Mouse (Mus musculus) gonadal fat pad, adult 2 months (tissue): ENCODE results near the gene Tc2n. TPM values are rescaled to one million over a fixed set of nuclear protein-coding genes. Genes with fewer than 3 reads are reported as not detected.
"Not testable (repeated sequence)": the region's sequence is repeated elsewhere in the genome, so short reads cannot be mapped to it uniquely, and the experiment has no call there.

Experiments
- DNase-seq: peaks from one replicate; pipeline ENCODE4 v3.0.0-alpha.2; 2012; ENCODE audit warnings: low read depth
- polyA plus RNA-seq: library from polyadenylated mRNA; depleted of rRNA; stranded (reverse); fragments of >200 nt; gene quantifications from 2 replicates; pipeline ENCODE4 v1.2.3, GENCODE M21; 2012; rRNA removed

Tc2n gene
- 0.68 and 1.4 TPM in 2 replicates for polyA plus RNA-seq

GRCm38 (mm10) chr12:101718054-101718754 is at the start of gene Tc2n:
TSS of gene Tc2n (minus strand) at chr12:101718523.
- DNase-seq = no peak

- peak; percentile 77 for DNase-seq
Measured at GRCm38 (mm10) chr12:101767306-101768053, 49.2 kb upstream of the Tc2n start.

- DNase-seq = no peak
Measured at GRCm38 (mm10) chr12:101766228-101766852, 48.0 kb upstream of the Tc2n start.

- no peak for DNase-seq
Measured at GRCm38 (mm10) chr12:101764870-101765269, 46.5 kb upstream of the Tc2n start.

- DNase-seq = no peak
Measured at GRCm38 (mm10) chr12:101763065-101763464, 44.7 kb upstream of the Tc2n start.

- DNase-seq = no peak
Measured at GRCm38 (mm10) chr12:101762054-101762453, 43.7 kb upstream of the Tc2n start.

- DNase-seq = no peak
Measured at GRCm38 (mm10) chr12:101759440-101760045, 41.2 kb upstream of the Tc2n start.

- no peak for DNase-seq
Measured at GRCm38 (mm10) chr12:101758698-101759097, 40.4 kb upstream of the Tc2n start.

- DNase-seq = no peak
Measured at GRCm38 (mm10) chr12:101742375-101742774, 24.1 kb upstream of the Tc2n start.

GRCm38 (mm10) chr12:101740486-101740885 is 22.2 kb upstream of the Tc2n start:
- no peak for DNase-seq

GRCm38 (mm10) chr12:101740045-101740444 is 21.7 kb upstream of the Tc2n start:
- no peak for DNase-seq

GRCm38 (mm10) chr12:101718755-101719150 is 430 bp upstream of the Tc2n start:
- no peak for DNase-seq

GRCm38 (mm10) chr12:101699176-101699575 is 19.1 kb downstream of the Tc2n start:
- no peak for DNase-seq

GRCm38 (mm10) chr12:101696521-101696920 is 21.8 kb downstream of the Tc2n start:
- no peak for DNase-seq

GRCm38 (mm10) chr12:101680538-101680937 is 37.8 kb downstream of the Tc2n start:
- DNase-seq = no peak

- DNase-seq = no peak
Measured at GRCm38 (mm10) chr12:101667502-101667901, 50.8 kb downstream of the Tc2n start.

GRCm38 (mm10) chr12:101633137-101633536 is 85.2 kb downstream of the Tc2n start:
- DNase-seq = no peak

GRCm38 (mm10) chr12:101606622-101607021 is 111.7 kb downstream of the Tc2n start:
- not testable (repeated sequence) for DNase-seq
